Mouse (Mus musculus) embryonic facial prominence, embryonic 13.5 days (tissue): Measurements from ENCODE around the gene Arl6ip4. TPM values are rescaled to one million over a fixed set of nuclear protein-coding genes. Genes with fewer than 3 reads are reported as not detected.

Experiments used
- ATAC-seq: fragments of 200-750 bp; cut with Nextera tagmentation; 2 replicates; pipeline ENCODE4 v1.8.0; 2017; ENCODE audit warnings: low read depth; ENCODE audit not compliant: insufficient number of reproducible peaks, insufficient read depth, low FRiP score, low TSS enrichment
- H3K27ac ChIP-seq: fragments of 300-500 bp; sonication (generic); 2 replicates; pipeline ENCODE4 v1.5.1; 2015; ENCODE audit warnings: moderate library complexity, mild to moderate bottlenecking, inconsistent platforms
- H3K27me3 ChIP-seq: fragments of 300-500 bp; sonication (generic); 2 replicates; pipeline ENCODE4 v1.6.1; 2015; ENCODE audit warnings: mild to moderate bottlenecking, inconsistent platforms
- H3K36me3 ChIP-seq: fragments of 300-500 bp; sonication (generic); 2 replicates; pipeline ENCODE4 v1.6.1; 2015; ENCODE audit warnings: mild to moderate bottlenecking, inconsistent platforms
- H3K4me1 ChIP-seq: fragments of 300-500 bp; sonication (generic); 2 replicates; pipeline ENCODE4 v1.6.1; 2015; ENCODE audit warnings: inconsistent platforms
- H3K4me2 ChIP-seq: fragments of 300-500 bp; sonication (generic); 2 replicates; pipeline ENCODE4 v1.6.1; 2015; ENCODE audit warnings: moderate library complexity, mild to moderate bottlenecking, inconsistent platforms
- H3K4me3 ChIP-seq: fragments of 300-500 bp; sonication (generic); 2 replicates; pipeline ENCODE4 v1.5.1; 2015; ENCODE audit warnings: mild to moderate bottlenecking, inconsistent platforms
- H3K9ac ChIP-seq: fragments of 300-500 bp; sonication (generic); 2 replicates; pipeline ENCODE4 v1.6.1; 2015; ENCODE audit warnings: mild to moderate bottlenecking, inconsistent platforms
- H3K9me3 ChIP-seq: fragments of 300-500 bp; sonication (generic); 2 replicates; pipeline ENCODE4 v1.6.1; 2016; ENCODE audit warnings: inconsistent platforms
- WGBS: fragments of 180-500 bp; shearing (Covaris S2); methylation state at CpG from one replicate; pipeline ENCODE4 v1.1.7; 2015; ENCODE audit warnings: mixed read lengths; 5-methylcytosine and 5-hydroxymethylcytosine counted together
- polyA plus RNA-seq: library from polyadenylated mRNA; unstranded; fragments of >200 nt; fragmentation: Nextera tagmentation; extraction: Ambion mirVana; gene quantifications from 2 replicates; pipeline ENCODE4 v1.2.1, GENCODE M21; 2015

Gene Arl6ip4
- polyA plus RNA-seq, 1 experiment from 2014 or later: 122 TPM

DNA sequence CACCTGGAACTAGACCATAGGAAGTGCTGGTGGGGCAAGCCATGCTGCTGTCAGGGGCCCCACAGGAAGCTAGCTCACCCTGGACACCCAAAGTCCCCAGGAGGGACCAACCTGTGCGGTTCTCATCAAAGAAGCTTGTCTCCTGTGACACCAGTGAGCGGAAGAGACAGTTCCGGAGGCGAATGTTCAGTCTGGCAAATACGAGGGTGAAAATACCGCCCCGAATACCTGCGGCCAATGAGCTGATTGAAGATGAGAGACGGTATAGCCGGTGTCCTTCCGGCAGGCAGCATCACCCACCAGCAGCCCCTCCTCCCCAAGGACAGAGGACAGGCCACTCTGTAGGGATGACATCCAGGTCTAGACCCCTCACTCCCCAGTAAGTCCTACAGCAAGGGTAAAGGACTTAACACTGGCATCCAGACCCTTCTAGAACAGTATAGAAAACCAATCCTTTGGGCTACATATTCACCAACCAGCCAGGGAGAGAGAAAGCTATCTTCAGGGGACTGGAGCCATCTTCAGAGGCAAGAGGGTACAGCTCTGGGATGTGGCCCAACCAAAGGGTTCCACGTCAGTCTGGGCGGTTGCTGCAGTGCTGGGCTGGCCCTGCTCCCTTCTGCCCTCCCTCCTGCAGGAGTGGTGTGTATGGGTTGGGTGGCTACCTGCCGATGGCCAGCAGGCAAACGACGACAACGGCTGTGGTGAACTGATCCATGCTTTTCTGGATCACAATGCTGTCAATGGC is 32.8 kb upstream of the Arl6ip4 start:
- H3K9me3 ChIP-seq: no peaks in the 10 kb centered on the region
- H3K4me3 ChIP-seq: no peak overlapping the region
- no peak overlapping the region for H3K9ac ChIP-seq
- H3K27me3 ChIP-seq: no peaks in the 10 kb centered on the region
- no peak overlapping the region for H3K27ac ChIP-seq
- H3K4me1 ChIP-seq: peaks cover 12% of the 10 kb centered on the region; the same call in 1 of the 2 replicates
- 90% methylated on average over 17 of the region's 17 CpGs for WGBS
- no peak overlapping the region for H3K4me2 ChIP-seq
- ATAC-seq: no peak
- no peaks in the 10 kb centered on the region for H3K36me3 ChIP-seq

GRCm38 (mm10) chr5:124083850-124084587 is 31.9 kb upstream of the Arl6ip4 start:
- no peak overlapping the region for H3K27ac ChIP-seq
- WGBS: 80% methylated on average over 14 of the region's 14 CpGs
- no peak overlapping the region for H3K4me2 ChIP-seq
- no peak for ATAC-seq
- H3K4me1 ChIP-seq: peaks cover 4% of the 10 kb centered on the region; the same call in 1 of the 2 replicates
- H3K9ac ChIP-seq: no peak overlapping the region
- no peaks in the 10 kb centered on the region for H3K27me3 ChIP-seq
- no peaks in the 10 kb centered on the region for H3K9me3 ChIP-seq
- no peaks in the 10 kb centered on the region for H3K36me3 ChIP-seq
- H3K4me3 ChIP-seq: no peak overlapping the region

DNA sequence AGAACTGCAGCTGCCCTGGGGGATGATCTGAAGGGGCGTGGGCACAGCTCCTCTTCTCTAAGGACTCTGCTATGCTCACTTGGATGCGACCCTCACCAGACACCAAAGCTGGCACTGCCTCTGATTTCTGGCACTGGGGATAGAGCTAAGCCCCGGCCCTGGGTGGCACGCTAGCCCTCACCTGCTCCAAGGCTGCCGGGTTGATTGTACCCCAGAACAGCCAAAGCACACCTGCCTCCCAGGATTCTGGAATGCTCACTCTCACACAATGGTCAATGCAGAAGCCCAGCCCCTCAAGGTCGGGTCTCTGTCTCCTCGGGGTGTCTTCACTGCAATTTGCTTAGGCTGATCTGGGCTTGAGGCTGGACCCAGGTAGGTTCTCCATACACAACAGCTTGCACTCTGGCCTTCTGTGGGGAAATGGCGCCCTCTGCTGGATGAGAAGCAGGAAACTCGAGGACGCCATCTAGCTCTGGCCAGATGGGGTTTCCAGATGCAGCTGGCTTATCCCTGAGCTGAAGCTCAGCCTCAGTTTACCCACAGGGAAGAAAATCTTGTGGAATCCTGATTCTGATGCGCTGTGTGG is 31.2 kb upstream of the Arl6ip4 start:
- Histone ChIP-seq H3K9ac (no peak overlapping the region), H3K4me1 (no peaks in the 10 kb centered on the region), H3K4me2 (no peak overlapping the region), H3K4me3 (no peak overlapping the region), H3K27ac (no peak overlapping the region), H3K9me3 (no peaks in the 10 kb centered on the region), H3K36me3 (no peaks in the 10 kb centered on the region), H3K27me3 (no peaks in the 10 kb centered on the region)
- no peak for ATAC-seq
- 41% methylated on average over 11 of the region's 11 CpGs for WGBS

DNA sequence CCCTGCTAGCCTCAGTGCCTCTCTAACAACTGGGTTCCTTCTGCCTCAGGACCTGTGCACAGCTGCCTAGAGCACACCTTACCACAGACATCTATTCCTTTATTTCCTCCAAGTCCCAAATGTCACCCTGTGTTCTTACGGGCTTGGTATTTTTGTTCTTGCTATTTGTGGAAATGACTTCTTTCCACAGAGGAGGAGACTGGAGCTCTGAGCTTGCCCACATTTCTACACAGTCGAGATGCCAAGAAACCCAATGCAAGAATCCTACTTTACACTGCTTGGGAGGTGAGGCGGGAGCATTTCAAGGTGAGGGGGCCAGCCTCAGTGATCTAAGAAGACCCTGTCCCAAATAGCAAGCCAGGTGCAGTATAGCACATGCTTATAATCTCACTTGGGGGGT is 30.4 kb upstream of the Arl6ip4 start:
- peak overlapping the region; percentile 21; the same call in 1 of the 2 replicates for H3K9ac ChIP-seq
- 77% methylated on average over 3 of the region's 3 CpGs for WGBS
- H3K9me3 ChIP-seq: no peaks in the 10 kb centered on the region
- no peaks in the 10 kb centered on the region for H3K4me1 ChIP-seq
- no peaks in the 10 kb centered on the region for H3K27me3 ChIP-seq
- H3K36me3 ChIP-seq: no peaks in the 10 kb centered on the region
- no peak for ATAC-seq
- no peak overlapping the region for H3K27ac ChIP-seq
- no peak overlapping the region for H3K4me3 ChIP-seq
- no peak overlapping the region for H3K4me2 ChIP-seq

DNA sequence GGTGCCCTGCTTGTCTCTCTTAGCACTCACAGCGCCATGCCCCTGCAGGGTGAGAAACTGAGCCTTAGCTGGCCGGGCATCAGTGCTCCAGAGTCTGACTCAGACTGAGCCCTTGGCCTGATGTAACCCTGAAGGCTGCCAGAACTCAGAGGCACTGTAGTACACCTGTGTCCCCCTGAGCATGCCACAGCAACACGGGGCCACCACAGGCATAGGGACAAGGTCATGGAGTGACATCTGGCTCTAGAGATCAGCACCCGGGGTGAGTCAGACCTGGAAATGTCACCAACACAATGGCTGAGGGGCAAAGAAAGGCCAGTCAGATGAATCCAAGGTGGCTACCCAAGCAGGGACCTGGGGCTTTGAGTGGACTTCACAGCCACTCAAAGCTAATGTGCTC is 29.0 kb upstream of the Arl6ip4 start:
- H3K27me3 ChIP-seq: no peaks in the 10 kb centered on the region
- no peak overlapping the region for H3K9ac ChIP-seq
- H3K4me2 ChIP-seq: no peak overlapping the region
- no peaks in the 10 kb centered on the region for H3K36me3 ChIP-seq
- 88% methylated on average over 4 of the region's 4 CpGs for WGBS
- no peaks in the 10 kb centered on the region for H3K9me3 ChIP-seq
- no peak overlapping the region for H3K4me3 ChIP-seq
- H3K4me1 ChIP-seq: no peaks in the 10 kb centered on the region
- no peak overlapping the region for H3K27ac ChIP-seq
- no peak for ATAC-seq

DNA sequence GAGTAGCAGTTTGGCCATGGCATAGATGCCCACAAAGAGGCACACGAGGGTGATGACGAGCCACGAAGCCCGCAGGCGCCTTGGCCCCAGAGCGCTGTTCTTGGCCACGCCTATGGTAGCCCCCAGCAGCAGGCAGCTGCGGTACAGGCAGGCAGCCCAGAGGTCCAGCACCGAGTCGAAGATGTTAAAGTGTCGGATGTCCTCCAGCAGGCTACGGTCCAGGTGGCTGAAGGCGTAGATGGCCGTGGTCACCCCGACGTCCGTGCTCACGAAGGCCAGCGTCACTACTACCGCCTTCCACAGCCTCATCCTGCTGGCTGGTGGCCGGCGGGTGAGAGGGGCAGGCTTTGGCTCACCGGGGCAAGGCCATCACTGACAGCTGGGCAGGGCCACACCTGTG is 26.0 kb upstream of the Arl6ip4 start:
- Histone ChIP-seq H3K27ac (no peak overlapping the region), H3K4me3 (no peak overlapping the region), H3K9ac (no peak overlapping the region), H3K4me2 (no peak overlapping the region), H3K4me1 (peaks cover 5% of the 10 kb centered on the region), H3K9me3 (no peaks in the 10 kb centered on the region), H3K27me3 (peaks cover 7% of the 10 kb centered on the region), H3K36me3 (no peaks in the 10 kb centered on the region)
- WGBS: 83% methylated on average over 23 of the region's 23 CpGs
- no peak for ATAC-seq

- Histone ChIP-seq H3K9me3 (no peaks in the 10 kb centered on the region), H3K4me2 (no peak overlapping the region), H3K27ac (no peak overlapping the region), H3K4me3 (no peak overlapping the region), H3K9ac (no peak overlapping the region), H3K4me1 (peaks cover 16% of the 10 kb centered on the region), H3K27me3 (peaks cover 20% of the 10 kb centered on the region), H3K36me3 (no peaks in the 10 kb centered on the region)
- WGBS: 68% methylated on average over 9 of the region's 9 CpGs
- no peak for ATAC-seq
Measured at GRCm38 (mm10) chr5:124091951-124092406, 23.9 kb upstream of the Arl6ip4 start.

DNA sequence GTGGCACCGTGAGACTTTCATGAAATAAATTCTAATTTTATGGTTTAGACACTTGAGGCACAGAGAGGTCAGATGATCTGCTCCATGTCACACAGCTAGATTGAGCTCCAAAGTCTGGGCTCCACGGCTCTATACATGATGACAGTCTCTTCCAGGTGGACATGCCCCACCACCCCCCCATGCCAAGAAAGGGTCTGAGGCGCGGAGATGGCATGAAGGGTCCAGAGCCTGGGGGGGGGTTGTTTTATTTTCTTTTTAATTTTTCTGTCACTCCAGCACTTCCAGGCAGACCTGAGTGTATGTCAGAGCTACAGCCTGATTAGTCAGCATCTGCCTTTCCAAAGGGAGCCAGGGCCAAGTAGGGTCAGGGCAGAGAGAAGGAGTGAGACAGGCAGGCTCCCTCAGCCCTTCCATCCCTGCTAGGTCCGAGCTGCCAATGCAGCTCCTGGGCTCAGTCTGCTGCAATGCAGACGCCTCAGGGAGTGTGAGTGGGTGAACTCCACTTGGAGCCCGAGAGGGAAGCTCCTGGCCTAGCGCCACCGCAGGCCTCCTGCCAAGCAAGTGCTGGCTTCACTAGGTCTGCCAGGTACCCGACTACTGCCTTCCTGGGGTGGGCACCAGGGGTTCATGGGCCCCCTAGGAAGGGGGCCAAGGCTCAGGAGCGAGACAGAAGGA is 22.6 kb upstream of the Arl6ip4 start:
- no peak overlapping the region for H3K27ac ChIP-seq
- H3K36me3 ChIP-seq: no peaks in the 10 kb centered on the region
- no peak overlapping the region for H3K9ac ChIP-seq
- H3K9me3 ChIP-seq: no peaks in the 10 kb centered on the region
- H3K4me1 ChIP-seq: peaks cover 16% of the 10 kb centered on the region
- no peak overlapping the region for H3K4me3 ChIP-seq
- H3K4me2 ChIP-seq: no peak overlapping the region
- peaks cover 20% of the 10 kb centered on the region for H3K27me3 ChIP-seq
- WGBS: 67% methylated on average over 11 of the region's 11 CpGs
- ATAC-seq: no peak

- Histone ChIP-seq H3K27me3 (peaks cover 20% of the 10 kb centered on the region), H3K4me3 (no peak overlapping the region), H3K4me1 (peaks cover 16% of the 10 kb centered on the region), H3K27ac (no peak overlapping the region), H3K4me2 (no peak overlapping the region), H3K9ac (no peak overlapping the region), H3K36me3 (no peaks in the 10 kb centered on the region), H3K9me3 (no peaks in the 10 kb centered on the region)
- 81% methylated on average over 12 of the region's 12 CpGs for WGBS
- no peak for ATAC-seq
Measured at GRCm38 (mm10) chr5:124093852-124094604, 21.9 kb upstream of the Arl6ip4 start.

- H3K27ac ChIP-seq: no peak overlapping the region
- peak overlapping the region; percentile 70 for H3K9ac ChIP-seq
- peak overlapping the region; percentile 88 for H3K4me2 ChIP-seq
- H3K4me1 ChIP-seq: peaks cover 16% of the 10 kb centered on the region
- 12% methylated on average over 19 of the region's 19 CpGs for WGBS
- H3K9me3 ChIP-seq: no peaks in the 10 kb centered on the region
- H3K27me3 ChIP-seq: peaks cover 20% of the 10 kb centered on the region
- peak overlapping the region; percentile 54 for H3K4me3 ChIP-seq
- ATAC-seq: no peak
- H3K36me3 ChIP-seq: no peaks in the 10 kb centered on the region
Measured at GRCm38 (mm10) chr5:124095077-124095581, 20.8 kb upstream of the Arl6ip4 start.
